Mouse (Mus musculus) midbrain, embryonic 13.5 days (tissue): ENCODE data around the gene Lmod1. TPM values are rescaled to one million over a fixed set of nuclear protein-coding genes. Genes with fewer than 3 reads are reported as not detected.

Source experiments
- ATAC-seq: fragments of 200-750 bp; cut with Nextera tagmentation; 2 replicates; pipeline ENCODE4 v1.8.0; 2017; ENCODE audit warnings: mild to moderate bottlenecking, moderate TSS enrichment, moderate library complexity
- H3K27ac ChIP-seq: fragments of 300-500 bp; sonication (generic); 2 replicates; pipeline ENCODE4 v1.5.1; 2015; ENCODE audit warnings: inconsistent platforms, mild to moderate bottlenecking, moderate library complexity
- H3K27me3 ChIP-seq: fragments of 300-500 bp; sonication (generic); 2 replicates; pipeline ENCODE4 v1.6.1; 2015; ENCODE audit warnings: mild to moderate bottlenecking, inconsistent platforms
- H3K36me3 ChIP-seq: fragments of 300-500 bp; sonication (generic); 2 replicates; pipeline ENCODE4 v1.6.1; 2015; ENCODE audit warnings: mild to moderate bottlenecking, inconsistent platforms
- H3K4me1 ChIP-seq: fragments of 300-500 bp; sonication (generic); replicated peaks from 2 replicates; pipeline ENCODE4 v1.6.1; 2015; ENCODE audit warnings: inconsistent platforms
- H3K4me2 ChIP-seq: fragments of 300-500 bp; sonication (generic); replicated peaks from 2 replicates; pipeline ENCODE4 v1.6.1; 2015; ENCODE audit warnings: moderate library complexity, mild to moderate bottlenecking, inconsistent platforms
- H3K4me3 ChIP-seq: fragments of 300-500 bp; sonication (generic); replicated peaks from 2 replicates; pipeline ENCODE4 v1.5.1; 2015; ENCODE audit warnings: mild to moderate bottlenecking, inconsistent platforms
- H3K9ac ChIP-seq: fragments of 300-500 bp; sonication (generic); replicated peaks from 2 replicates; pipeline ENCODE4 v1.6.1; 2015; ENCODE audit warnings: mild to moderate bottlenecking, inconsistent platforms
- H3K9me3 ChIP-seq: fragments of 300-500 bp; sonication (generic); 2 replicates; pipeline ENCODE4 v1.6.1; 2016; ENCODE audit warnings: mild to moderate bottlenecking, inconsistent platforms
- WGBS: fragments of 180-500 bp; shearing (Covaris S2); methylation state at CpG from one replicate; pipeline ENCODE4 v1.1.7; 2015; 5-methylcytosine and 5-hydroxymethylcytosine counted together
- polyA plus RNA-seq: library from polyadenylated mRNA; unstranded; fragments of >200 nt; fragmentation: Nextera tagmentation; extraction: Ambion mirVana; gene quantifications from 2 replicates; pipeline ENCODE4 v1.2.1, GENCODE M21; 2015

The Lmod1 gene
- polyA plus RNA-seq, 1 experiment from 2014 or later: 0.57 TPM

GRCm38 (mm10) chr1:135366380-135366779 is 41.8 kb downstream of the Lmod1 start:
- Histone ChIP-seq H3K9me3 (no peaks in the 10 kb centered on the region), H3K9ac (no peak overlapping the region), H3K27ac (no peak overlapping the region), H3K36me3 (no peaks in the 10 kb centered on the region), H3K27me3 (no peaks in the 10 kb centered on the region), H3K4me3 (no peak overlapping the region), H3K4me2 (no peak overlapping the region), H3K4me1 (peaks cover 26% of the 10 kb centered on the region)
- ATAC-seq: no peak

DNA sequence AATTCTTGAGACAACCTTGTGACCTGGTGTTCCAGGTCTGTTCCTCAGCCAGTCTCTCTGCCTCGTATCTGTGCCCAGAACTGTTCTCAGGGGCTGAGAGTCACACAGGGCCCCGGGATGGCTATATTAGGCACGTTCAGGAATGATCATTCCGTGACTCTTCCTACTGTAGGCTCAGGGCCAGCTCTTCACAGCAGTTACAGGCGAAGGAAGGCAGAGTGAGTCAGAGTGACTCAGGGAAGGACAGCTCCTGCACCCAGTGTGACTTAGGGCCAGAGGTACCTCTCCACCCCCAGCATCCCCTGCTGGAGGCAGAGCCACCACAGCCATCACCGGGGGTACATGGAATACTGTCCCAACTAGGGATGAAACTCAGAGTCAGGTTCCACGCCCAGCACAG is 42.4 kb downstream of the Lmod1 start:
- ATAC-seq: no peak
- H3K36me3 ChIP-seq: no peaks in the 10 kb centered on the region
- no peak overlapping the region for H3K9ac ChIP-seq
- H3K4me2 ChIP-seq: no peak overlapping the region
- H3K4me3 ChIP-seq: no peak overlapping the region
- H3K27me3 ChIP-seq: no peaks in the 10 kb centered on the region
- 83% methylated on average over 7 of the region's 7 CpGs for WGBS
- H3K4me1 ChIP-seq: peaks cover 32% of the 10 kb centered on the region
- no peaks in the 10 kb centered on the region for H3K9me3 ChIP-seq
- no peak overlapping the region for H3K27ac ChIP-seq

GRCm38 (mm10) chr1:135367595-135367994 is 43.0 kb downstream of the Lmod1 start:
- ATAC-seq: peak; percentile 20; the same call in 1 of the 2 replicates
- no peaks in the 10 kb centered on the region for H3K36me3 ChIP-seq
- H3K9ac ChIP-seq: 0 out of 2 replicates have a peak overlapping the region, but pooled peaks have one; percentile 14
- H3K4me3 ChIP-seq: no peak overlapping the region
- WGBS: 72% methylated on average over 8 of the region's 8 CpGs
- no peaks in the 10 kb centered on the region for H3K27me3 ChIP-seq
- no peak overlapping the region for H3K27ac ChIP-seq
- peaks cover 38% of the 10 kb centered on the region for H3K4me1 ChIP-seq
- no peak overlapping the region for H3K4me2 ChIP-seq
- no peaks in the 10 kb centered on the region for H3K9me3 ChIP-seq

DNA sequence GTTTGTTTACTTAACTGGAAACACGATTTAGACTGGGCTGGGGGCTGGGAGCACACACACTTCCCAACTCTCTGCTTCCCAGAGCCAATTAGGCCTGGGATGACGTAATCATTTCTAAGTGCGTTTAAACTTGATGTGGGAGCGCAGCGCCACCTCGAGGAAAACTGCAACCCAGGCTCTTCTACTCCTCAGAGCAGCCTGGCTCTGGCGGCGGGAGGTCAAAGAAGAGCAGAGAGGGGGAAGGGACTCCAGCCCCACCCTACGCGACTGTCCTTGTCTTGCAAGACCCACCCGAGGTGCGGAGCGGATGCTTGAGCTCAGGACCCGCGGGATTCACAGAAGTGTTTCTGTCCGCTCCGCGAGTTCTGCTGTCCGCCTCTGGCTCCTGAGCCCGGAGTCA is 43.6 kb downstream of the Lmod1 start:
- H3K9ac ChIP-seq: peak overlapping the region; percentile 57
- H3K36me3 ChIP-seq: no peaks in the 10 kb centered on the region
- WGBS: 0% methylated on average over 20 of the region's 20 CpGs
- no peaks in the 10 kb centered on the region for H3K27me3 ChIP-seq
- H3K4me1 ChIP-seq: peaks cover 44% of the 10 kb centered on the region
- H3K9me3 ChIP-seq: no peaks in the 10 kb centered on the region
- peak overlapping the region; percentile 37 for H3K4me3 ChIP-seq
- ATAC-seq: peak; percentile 77
- no peak overlapping the region for H3K27ac ChIP-seq
- peak overlapping the region; percentile 67 for H3K4me2 ChIP-seq

DNA sequence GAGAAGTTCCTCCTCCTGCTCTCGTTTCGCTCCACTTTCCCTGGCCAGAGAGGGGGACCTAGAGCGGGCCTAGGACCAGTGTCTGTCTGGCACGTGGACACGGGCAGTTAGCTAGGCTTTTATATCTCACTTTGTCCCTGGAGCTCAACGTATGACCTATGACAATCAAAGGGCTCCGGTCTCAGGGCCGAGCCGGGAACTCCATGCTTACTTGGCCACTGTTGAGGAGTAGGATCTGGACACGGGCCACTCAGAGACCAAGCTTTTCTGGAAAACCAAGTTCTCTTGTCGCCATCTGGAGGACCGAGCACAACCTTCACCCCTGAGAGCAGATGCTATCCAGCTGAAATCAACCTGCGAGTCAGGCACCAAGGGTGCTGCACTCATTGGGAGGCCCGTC is 44.4 kb downstream of the Lmod1 start:
- peak overlapping the region; percentile 67 for H3K4me2 ChIP-seq
- no peak overlapping the region for H3K27ac ChIP-seq
- no peaks in the 10 kb centered on the region for H3K9me3 ChIP-seq
- no peaks in the 10 kb centered on the region for H3K36me3 ChIP-seq
- no peaks in the 10 kb centered on the region for H3K27me3 ChIP-seq
- peak overlapping the region; percentile 37 for H3K4me3 ChIP-seq
- H3K9ac ChIP-seq: peak overlapping the region; percentile 57
- ATAC-seq: 0 out of 2 replicates have a peak, but pooled peaks have one; percentile 6
- H3K4me1 ChIP-seq: peaks cover 50% of the 10 kb centered on the region
- WGBS: 12% methylated on average over 14 of the region's 14 CpGs

- no peak overlapping the region for H3K9ac ChIP-seq
- H3K27me3 ChIP-seq: no peaks in the 10 kb centered on the region
- no peaks in the 10 kb centered on the region for H3K9me3 ChIP-seq
- no peak overlapping the region; the same call in 1 of the 2 replicates for H3K4me2 ChIP-seq
- no peaks in the 10 kb centered on the region for H3K36me3 ChIP-seq
- no peak overlapping the region for H3K4me3 ChIP-seq
- H3K27ac ChIP-seq: no peak overlapping the region
- H3K4me1 ChIP-seq: peaks cover 55% of the 10 kb centered on the region
- WGBS: 86% methylated on average over 5 of the region's 5 CpGs
- ATAC-seq: no peak
These were observed 44.8 kb downstream of the Lmod1 start for GRCm38 (mm10) chr1:135369415-135369814.

DNA sequence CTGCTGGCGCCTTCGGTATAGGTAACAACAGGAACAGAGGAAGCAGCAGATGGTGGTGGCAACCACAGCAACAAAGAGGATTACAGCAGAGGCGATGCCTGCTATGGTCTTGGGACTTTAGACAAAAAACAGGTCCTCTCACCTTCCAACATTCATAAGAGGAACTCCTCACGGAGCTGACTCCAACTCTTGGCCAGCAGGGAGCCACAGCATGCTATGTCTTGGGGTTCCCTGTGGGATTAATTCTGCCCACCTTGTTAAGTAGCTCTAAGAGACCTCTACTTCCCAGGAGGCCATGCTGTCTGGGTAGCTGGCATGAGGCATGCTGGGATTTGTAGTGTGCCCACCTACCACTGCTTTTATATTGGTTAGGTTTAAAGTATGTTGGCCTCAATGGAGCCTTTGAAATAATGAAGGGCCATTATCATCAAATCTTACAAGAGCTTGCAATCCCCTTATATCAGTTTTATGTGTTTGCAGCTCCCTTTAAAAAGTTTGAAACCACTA is 48.6 kb downstream of the Lmod1 start:
- H3K36me3 ChIP-seq: no peaks in the 10 kb centered on the region
- H3K27ac ChIP-seq: no peak overlapping the region; the same call in 1 of the 2 replicates
- peaks cover 55% of the 10 kb centered on the region for H3K4me1 ChIP-seq
- peak overlapping the region; percentile 26 for H3K4me3 ChIP-seq
- no peaks in the 10 kb centered on the region for H3K27me3 ChIP-seq
- WGBS: 56% methylated on average over 4 of the region's 4 CpGs
- H3K9ac ChIP-seq: peak overlapping the region; percentile 61
- peak overlapping the region; percentile 86 for H3K4me2 ChIP-seq
- ATAC-seq: no peak
- H3K9me3 ChIP-seq: no peaks in the 10 kb centered on the region

- Histone ChIP-seq H3K27me3 (no peaks in the 10 kb centered on the region), H3K36me3 (no peaks in the 10 kb centered on the region), H3K27ac (peak overlapping the region; percentile 77), H3K4me2 (peak overlapping the region; percentile 86), H3K9me3 (no peaks in the 10 kb centered on the region), H3K9ac (peak overlapping the region; percentile 92), H3K4me1 (peaks cover 47% of the 10 kb centered on the region), H3K4me3 (peak overlapping the region; percentile 76)
- WGBS: 2% methylated on average over 19 of the region's 19 CpGs
- ATAC-seq: peak; percentile 26; the same call in 1 of the 2 replicates
These were observed 49.7 kb downstream of the Lmod1 start for GRCm38 (mm10) chr1:135374175-135374867.

DNA sequence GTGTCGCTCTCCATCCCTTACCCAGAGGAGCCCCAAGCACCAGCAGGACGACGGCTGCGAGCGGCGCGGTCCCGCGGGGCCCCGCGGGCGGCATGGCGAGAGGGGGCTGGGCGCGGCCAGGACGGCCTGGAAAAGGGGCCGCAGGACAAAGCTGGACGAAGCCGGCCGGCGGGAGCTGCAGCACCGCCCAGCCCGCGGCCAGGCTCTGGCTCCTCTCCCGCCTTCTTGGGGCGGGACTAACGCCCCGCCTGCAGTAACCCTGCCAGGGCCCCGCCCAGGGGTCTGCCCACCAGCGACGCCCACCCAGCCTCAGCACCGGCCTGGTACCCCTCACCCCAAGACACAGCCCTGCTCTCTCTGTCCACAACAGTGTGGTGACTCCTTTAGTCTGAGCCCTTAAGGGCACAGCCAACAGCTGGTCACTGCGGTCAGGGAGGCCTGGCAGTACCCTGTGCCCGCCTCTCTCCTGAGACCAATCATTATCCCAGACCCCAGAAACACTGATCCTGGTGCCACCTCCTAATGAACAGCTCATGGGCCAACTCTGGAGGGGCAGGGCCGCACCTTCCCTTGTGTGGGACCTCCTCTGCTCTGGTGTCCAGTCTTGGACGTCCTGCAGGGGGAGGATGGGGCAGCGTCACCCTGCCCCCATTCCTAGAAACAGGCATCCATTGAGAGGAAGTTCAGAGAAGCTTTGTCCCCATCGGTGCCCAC is 50.4 kb downstream of the Lmod1 start, which contains the start of gene Shisa4:
TSS of gene Shisa4 (minus strand) at position 370 of the 714 bp plus-strand sequence.
- H3K4me1 ChIP-seq: peaks cover 43% of the 10 kb centered on the region
- no peaks in the 10 kb centered on the region for H3K27me3 ChIP-seq
- no peaks in the 10 kb centered on the region for H3K9me3 ChIP-seq
- no peaks in the 10 kb centered on the region for H3K36me3 ChIP-seq
- ATAC-seq: peak; percentile 92
- peak within 1 kb of the TSS; percentile 92 for H3K9ac ChIP-seq
- WGBS: 3% methylated on average over 38 of the region's 38 CpGs
- H3K4me2 ChIP-seq: peak within 1 kb of the TSS; percentile 86
- H3K27ac ChIP-seq: peak within 1 kb of the TSS; percentile 77
- H3K4me3 ChIP-seq: peak within 1 kb of the TSS; percentile 76

DNA sequence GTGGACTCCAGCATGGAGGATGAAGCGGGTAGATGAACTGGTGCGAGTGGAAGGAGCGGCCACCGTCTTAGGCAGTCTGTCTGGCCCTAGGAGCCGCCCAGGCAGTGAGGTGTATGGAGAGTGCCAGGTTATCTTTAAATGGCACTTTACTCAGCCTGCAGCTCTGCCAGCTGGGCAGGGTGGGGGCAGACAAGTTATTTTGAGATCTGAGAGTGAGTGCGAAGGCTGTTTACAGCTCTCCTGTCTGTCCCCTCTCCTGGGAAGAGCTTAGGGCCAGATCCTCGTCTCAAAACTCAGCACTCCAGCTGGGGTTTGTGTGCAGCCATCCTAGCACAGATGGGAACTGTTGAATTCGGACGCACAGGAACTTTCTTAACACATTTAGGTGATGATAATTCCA is 54.0 kb downstream of the Lmod1 start:
- H3K4me3 ChIP-seq: no peak overlapping the region
- H3K4me1 ChIP-seq: peaks cover 13% of the 10 kb centered on the region
- H3K27ac ChIP-seq: no peak overlapping the region
- H3K27me3 ChIP-seq: no peaks in the 10 kb centered on the region
- no peak overlapping the region for H3K4me2 ChIP-seq
- no peak overlapping the region for H3K9ac ChIP-seq
- 60% methylated on average over 9 of the region's 9 CpGs for WGBS
- H3K36me3 ChIP-seq: peaks cover 20% of the 10 kb centered on the region
- no peaks in the 10 kb centered on the region for H3K9me3 ChIP-seq
- ATAC-seq: no peak

GRCm38 (mm10) chr1:135379048-135379447 is 54.4 kb downstream of the Lmod1 start:
- Histone ChIP-seq H3K4me3 (no peak overlapping the region), H3K27ac (no peak overlapping the region), H3K9ac (no peak overlapping the region), H3K36me3 (peaks cover 24% of the 10 kb centered on the region), H3K27me3 (no peaks in the 10 kb centered on the region), H3K4me2 (no peak overlapping the region), H3K4me1 (peaks cover 10% of the 10 kb centered on the region), H3K9me3 (no peaks in the 10 kb centered on the region)
- no peak for ATAC-seq
- WGBS: 61% methylated on average over 2 of the region's 2 CpGs
